Mouse (Mus musculus): ENCODE data around the gene Arnt. TPM values are rescaled to one million over a fixed set of nuclear protein-coding genes. Genes with fewer than 3 reads are reported as not detected.
"Not testable (repeated sequence)": the region's sequence is repeated elsewhere in the genome, so short reads cannot be mapped to it uniquely, and the experiment has no call there.

Arnt gene
- polyA plus RNA-seq, 1 experiment from 2014 or later = 30.0 TPM

DNA sequence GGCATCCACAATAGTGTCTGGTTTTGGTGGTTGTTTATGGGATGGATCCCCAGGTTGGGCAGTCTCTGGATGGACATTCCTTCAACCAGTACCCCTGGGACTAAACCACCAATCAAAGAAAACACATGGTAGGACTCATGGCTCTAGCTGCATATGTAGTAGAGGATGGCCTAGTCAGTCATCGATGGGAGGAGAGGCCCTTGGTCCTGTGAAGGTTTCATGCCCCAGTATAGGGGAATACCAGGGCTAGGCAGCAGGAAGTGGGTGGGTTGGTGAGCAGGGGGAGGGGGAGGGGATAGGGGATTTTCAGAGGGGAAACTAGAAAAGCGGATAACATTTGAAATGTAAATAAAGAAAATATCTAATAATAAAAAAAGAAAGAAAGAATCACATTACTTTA is 107.0 kb downstream of the Arnt start:
- DNase-seq (ENCODE audit: low spot score); H3K4me1 ChIP-seq; H3K36me3 ChIP-seq; H3K4me3 ChIP-seq; H3K27ac ChIP-seq (replicated peaks); H3K9me3 ChIP-seq (replicated peaks); H3K27me3 ChIP-seq (ENCODE audit: low read depth, poor library complexity, severe bottlenecking): not testable (repeated sequence)
- 85% methylated on average over 2 of the region's 2 CpGs for WGBS

- no peak overlapping the region for H3K27ac ChIP-seq (replicated peaks)
- no peaks in the 10 kb centered on the region for H3K9me3 ChIP-seq (replicated peaks)
- no peaks in the 10 kb centered on the region for H3K27me3 ChIP-seq (ENCODE audit: low read depth, poor library complexity, severe bottlenecking)
- H3K36me3 ChIP-seq = no peaks in the 10 kb centered on the region
- H3K4me1 ChIP-seq = peaks cover 5% of the 10 kb centered on the region
- no peak for DNase-seq (ENCODE audit: low spot score)
- H3K4me3 ChIP-seq = no peak overlapping the region
These were observed 108.0 kb downstream of the Arnt start for GRCm38 (mm10) chr3:95542171-95542570.

GRCm38 (mm10) chr3:95542981-95543380 is 108.8 kb downstream of the Arnt start:
- Histone ChIP-seq H3K27ac (replicated peaks) (no peak overlapping the region), H3K27me3 (ENCODE audit: low read depth, poor library complexity, severe bottlenecking) (no peaks in the 10 kb centered on the region), H3K9me3 (replicated peaks) (no peaks in the 10 kb centered on the region), H3K4me3 (no peak overlapping the region), H3K4me1 (peaks cover 5% of the 10 kb centered on the region), H3K36me3 (no peaks in the 10 kb centered on the region)
- 85% methylated on average over 7 of the region's 7 CpGs for WGBS
- DNase-seq (ENCODE audit: low spot score) = no peak

Other genes with a start within 250 kb of the Arnt start
- gene Gabpb2, start 216.5 kb upstream of the Arnt start, polyA plus RNA-seq (2016; fragmentation: Nextera tagmentation; extraction: Ambion mirVana) = 10.6 and 11.3 TPM in 2 replicates
- gene Cdc42se1, start 205.7 kb upstream of the Arnt start, polyA plus RNA-seq (2016; fragmentation: Nextera tagmentation; extraction: Ambion mirVana) = 92.5 and 92.7 TPM in 2 replicates
- 41.1 and 72.9 TPM in 2 replicates for gene Mllt11, start 202.2 kb upstream of the Arnt start, polyA plus RNA-seq (2016; fragmentation: Nextera tagmentation; extraction: Ambion mirVana)
- 0.24 and 0.25 TPM in 2 replicates for gene Gm128, start 192.8 kb upstream of the Arnt start, polyA plus RNA-seq (2016; fragmentation: Nextera tagmentation; extraction: Ambion mirVana)
- gene Bnipl, start 183.2 kb upstream of the Arnt start, polyA plus RNA-seq (2016; fragmentation: Nextera tagmentation; extraction: Ambion mirVana) = 0.09 and 0.32 TPM in 2 replicates
- gene Mindy1, start 153.0 kb upstream of the Arnt start, polyA plus RNA-seq (2016; fragmentation: Nextera tagmentation; extraction: Ambion mirVana) = 29.2 and 37.6 TPM in 2 replicates
- gene Prune1, start 152.3 kb upstream of the Arnt start, polyA plus RNA-seq (2016; fragmentation: Nextera tagmentation; extraction: Ambion mirVana) = 25.2 and 27.9 TPM in 2 replicates
- gene Anxa9, start 127.2 kb upstream of the Arnt start, polyA plus RNA-seq (2016; fragmentation: Nextera tagmentation; extraction: Ambion mirVana) = 1.5 and 1.9 TPM in 2 replicates
- 116 and 120 TPM in 2 replicates for gene Cers2, start 119.6 kb upstream of the Arnt start, polyA plus RNA-seq (2016; fragmentation: Nextera tagmentation; extraction: Ambion mirVana)
- 52.3 and 61.9 TPM in 2 replicates for gene Setdb1, start 77.2 kb upstream of the Arnt start, polyA plus RNA-seq (2016; fragmentation: Nextera tagmentation; extraction: Ambion mirVana)
- not detected in 2 replicates for gene 4930558C23Rik, start 31.5 kb upstream of the Arnt start, polyA plus RNA-seq (2016; fragmentation: Nextera tagmentation; extraction: Ambion mirVana)
- gene Ctsk, start 64.9 kb downstream of the Arnt start, polyA plus RNA-seq (2016; fragmentation: Nextera tagmentation; extraction: Ambion mirVana) = 2.4 and 4.5 TPM in 2 replicates
- 3.2 and 6.8 TPM in 2 replicates for gene Ctss, start 92.4 kb downstream of the Arnt start, polyA plus RNA-seq (2016; fragmentation: Nextera tagmentation; extraction: Ambion mirVana)
- not detected in 2 replicates for gene Hormad1, start 125.3 kb downstream of the Arnt start, polyA plus RNA-seq (2016; fragmentation: Nextera tagmentation; extraction: Ambion mirVana)
- gene Golph3l, start 154.5 kb downstream of the Arnt start, polyA plus RNA-seq (2016; fragmentation: Nextera tagmentation; extraction: Ambion mirVana) = 31.4 and 34.2 TPM in 2 replicates
- gene Ensa, start 190.6 kb downstream of the Arnt start, polyA plus RNA-seq (2016; fragmentation: Nextera tagmentation; extraction: Ambion mirVana) = 90.1 and 101 TPM in 2 replicates
- gene Mcl1, start 224.4 kb downstream of the Arnt start, polyA plus RNA-seq (2016; fragmentation: Nextera tagmentation; extraction: Ambion mirVana) = 41.9 and 47.6 TPM in 2 replicates